Mouse (Mus musculus): ENCODE measurements around the gene Gm10591.
"Not testable (repeated sequence)": the region's sequence is repeated elsewhere in the genome, so short reads cannot be mapped to it uniquely, and the experiment has no call there.

Gm10591 gene

GRCm38 (mm10) chr4:42611895-42612294 lies at the start of gene Gm10591:
Gene Gm10591 (plus strand): TSS chr4:42612195.
- in situ Hi-C loops (cut with MseI, MboI): not testable (repeated sequence)

- in situ Hi-C loops (cut with MseI, MboI): not testable (repeated sequence)
Observed at GRCm38 (mm10) chr4:42629419-42629818, 17.4 kb downstream of the Gm10591 start, which contains the start of gene Gm2564. Gene Gm2564 (plus strand): TSS chr4:42629719.

GRCm38 (mm10) chr4:42654951-42655350 lies 43.0 kb downstream of the Gm10591 start, which contains the start of gene Ccl27b:
Gene Ccl27b (plus strand): TSS chr4:42655251.
- in situ Hi-C loops (cut with MseI, MboI): not testable (repeated sequence)

GRCm38 (mm10) chr4:42661793-42662192 lies 49.8 kb downstream of the Gm10591 start, which contains the start of gene Il11ra2:
Gene Il11ra2 (minus strand): TSS chr4:42661893.
- in situ Hi-C loops (cut with MseI, MboI): not testable (repeated sequence)

All from mouse trophoblast stem cell (cell line).